Mouse (Mus musculus): ENCODE data around the gene Klhl25.
"Not testable (repeated sequence)": the region's sequence is repeated elsewhere in the genome, so short reads cannot be mapped to it uniquely, and the experiment has no call there.

Klhl25 gene

GRCm38 (mm10) chr7:75846942-75847341 lies 1.2 kb upstream of the Klhl25 start:
- DNase-seq, result no peak

DNA sequence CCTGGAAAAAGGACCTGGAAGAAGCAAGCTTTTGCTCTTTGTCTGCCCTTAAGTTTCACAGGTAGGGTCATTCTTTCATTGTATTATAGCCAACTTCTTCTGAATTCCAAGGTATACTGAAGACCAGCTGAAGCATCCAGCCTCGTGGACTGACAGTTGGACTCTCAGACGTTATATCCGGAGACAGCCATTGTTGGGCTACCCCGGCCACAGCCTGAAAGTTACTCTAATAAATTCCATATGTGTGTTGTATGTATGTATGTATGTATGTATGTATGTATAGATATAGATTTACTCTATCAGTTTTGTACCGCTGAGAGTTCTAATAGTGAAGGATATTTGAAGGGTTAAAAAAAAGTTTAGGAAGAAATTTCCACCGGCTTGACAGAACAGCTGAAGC lies 621 bp upstream of the Klhl25 start:
- no peak for DNase-seq

DNA sequence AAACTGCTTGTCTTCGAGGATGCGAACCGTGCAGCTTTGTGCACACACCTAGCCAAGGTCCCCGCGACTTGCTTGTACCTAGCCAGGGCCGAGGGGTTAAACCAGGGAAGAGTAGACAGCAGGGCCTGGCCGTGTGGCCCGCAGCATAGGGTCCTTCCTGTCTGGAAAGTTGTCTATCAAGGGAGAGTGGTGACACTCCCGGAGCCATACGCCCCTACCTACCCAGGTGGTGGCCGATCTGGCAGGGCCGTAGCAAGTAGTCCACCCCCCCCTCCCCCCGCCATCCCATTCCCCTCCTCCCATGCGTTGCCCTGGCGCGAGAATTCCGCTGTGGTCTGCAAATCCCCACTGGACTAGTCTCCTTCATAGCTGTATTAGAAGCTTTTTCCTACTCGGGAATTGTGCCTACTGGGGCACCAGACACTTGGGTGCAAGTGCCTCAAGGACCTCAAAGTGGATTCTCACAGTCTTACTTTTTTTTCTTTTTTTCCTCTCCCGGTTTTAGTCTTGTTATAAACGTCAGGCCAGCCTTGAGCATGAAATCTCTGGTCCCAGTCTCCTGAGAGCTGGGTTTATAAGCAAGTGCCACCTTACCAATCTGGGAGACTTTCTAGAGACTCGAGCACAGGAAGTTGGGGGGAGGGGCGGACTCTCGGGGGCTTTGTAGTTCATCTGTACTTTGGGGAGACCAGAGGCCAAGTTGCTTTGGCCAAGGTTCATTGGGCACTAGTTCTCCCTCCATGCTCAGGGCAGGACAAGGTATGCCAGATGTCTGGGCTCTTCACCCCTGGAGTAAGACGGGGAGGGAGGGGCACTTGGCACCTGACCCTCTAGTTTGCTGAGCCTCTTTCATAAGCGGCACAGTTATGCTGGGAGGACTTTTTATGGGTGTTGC lies 913 bp downstream of the Klhl25 start:
- peak; percentile 55 for DNase-seq

- not testable (repeated sequence) for DNase-seq
These were observed 2.3 kb downstream of the Klhl25 start for GRCm38 (mm10) chr7:75850396-75850795.

- DNase-seq, result no peak
These were observed 3.2 kb downstream of the Klhl25 start for GRCm38 (mm10) chr7:75851290-75851689.

GRCm38 (mm10) chr7:75852363-75852762 lies 4.3 kb downstream of the Klhl25 start:
- DNase-seq, result peak; percentile 80

GRCm38 (mm10) chr7:75853171-75853830 lies 5.2 kb downstream of the Klhl25 start:
- no peak for DNase-seq

- no peak for DNase-seq
These were observed 6.3 kb downstream of the Klhl25 start for GRCm38 (mm10) chr7:75854231-75854925.

GRCm38 (mm10) chr7:75855028-75855427 lies 6.9 kb downstream of the Klhl25 start:
- no peak for DNase-seq

GRCm38 (mm10) chr7:75856259-75856658 lies 8.1 kb downstream of the Klhl25 start:
- DNase-seq, result no peak

- no peak for DNase-seq
These were observed 11.7 kb downstream of the Klhl25 start for GRCm38 (mm10) chr7:75859771-75860196.

DNA sequence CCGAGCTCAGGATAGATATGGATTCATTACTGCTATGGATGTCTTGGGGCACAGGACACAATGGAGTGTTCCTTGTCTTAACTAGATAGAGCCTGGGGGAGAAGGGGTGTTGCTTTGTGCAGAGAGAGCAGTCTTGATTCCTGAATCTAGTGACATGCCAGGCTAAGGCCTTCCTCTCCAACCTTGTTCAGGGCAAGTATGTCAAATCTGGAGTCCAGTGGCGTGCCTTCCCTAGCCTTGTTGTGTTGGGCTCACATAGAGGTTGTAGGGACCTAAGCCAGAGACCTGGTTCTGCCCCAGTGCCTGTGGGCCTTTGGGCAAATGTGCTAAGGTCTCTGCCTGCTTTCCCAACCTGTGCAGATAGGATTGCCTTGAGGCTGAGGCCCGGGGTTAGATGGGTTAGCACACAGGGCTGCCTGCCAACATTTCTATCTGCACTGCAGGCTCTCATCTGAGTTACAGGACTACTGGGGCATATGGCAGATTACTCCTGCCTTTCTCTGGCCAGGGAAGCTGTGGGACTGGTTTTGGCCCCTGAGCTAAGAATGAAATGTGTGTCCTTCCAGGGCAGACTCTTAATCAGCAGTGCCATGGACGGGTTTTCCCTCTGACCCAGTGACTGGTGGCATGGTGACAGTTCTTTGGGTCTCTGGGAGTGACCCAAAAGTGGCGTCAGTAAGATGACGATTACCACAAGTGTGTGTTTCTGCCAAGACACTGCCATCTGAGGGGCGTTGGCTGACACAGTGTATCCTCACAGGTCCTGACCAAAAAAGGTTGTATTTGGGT lies 13.7 kb downstream of the Klhl25 start:
- not testable (repeated sequence) for DNase-seq

- not testable (repeated sequence) for DNase-seq
These were observed 14.3 kb downstream of the Klhl25 start for GRCm38 (mm10) chr7:75862427-75862781.

GRCm38 (mm10) chr7:75863248-75863911 lies 15.3 kb downstream of the Klhl25 start:
- not testable (repeated sequence) for DNase-seq

- DNase-seq, result no peak
These were observed 16.9 kb downstream of the Klhl25 start for GRCm38 (mm10) chr7:75865026-75865425.

- DNase-seq, result no peak
These were observed 18.4 kb downstream of the Klhl25 start for GRCm38 (mm10) chr7:75866557-75866956.

DNA sequence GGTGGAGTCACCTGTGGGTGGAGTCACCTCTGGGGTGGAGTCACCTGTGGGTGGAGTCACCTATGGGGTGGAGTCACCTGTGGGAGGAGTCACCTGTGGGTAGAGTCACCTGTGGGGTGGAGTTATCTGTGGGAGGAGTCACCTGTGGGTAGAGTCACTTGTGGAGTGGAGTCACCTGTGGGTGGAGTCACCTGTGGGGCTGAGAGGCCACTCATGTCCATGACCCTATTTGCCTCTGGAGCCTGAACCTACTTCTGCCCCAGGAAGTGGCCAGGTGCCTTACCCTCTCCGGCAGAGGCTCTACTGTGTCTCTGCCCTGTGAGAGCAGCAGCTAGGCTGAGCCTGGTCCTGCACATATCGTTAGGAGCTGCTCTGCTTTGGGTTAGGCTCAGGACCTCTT lies 20.6 kb downstream of the Klhl25 start:
- no peak for DNase-seq

DNA sequence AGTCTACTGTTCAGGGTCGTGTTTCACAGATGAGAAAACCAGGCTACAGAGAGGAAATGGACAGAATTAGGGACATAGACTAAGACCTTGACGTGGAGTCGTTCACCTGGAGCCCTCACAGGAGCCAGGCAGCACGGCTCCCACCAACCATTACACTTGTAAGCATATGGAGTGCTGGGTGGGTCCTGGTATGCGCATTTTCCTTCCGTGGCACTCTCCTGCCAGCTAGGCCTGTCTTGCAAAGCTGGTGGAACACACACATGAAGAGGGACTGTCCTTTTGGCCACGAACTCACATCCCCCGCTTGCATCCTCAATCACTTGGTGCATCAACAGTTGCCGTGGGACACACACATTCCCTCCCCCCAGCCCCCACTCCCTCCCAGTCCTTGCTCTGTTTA lies 22.4 kb downstream of the Klhl25 start:
- DNase-seq, result no peak

- DNase-seq, result no peak
These were observed 24.1 kb downstream of the Klhl25 start for GRCm38 (mm10) chr7:75872255-75872654.

DNA sequence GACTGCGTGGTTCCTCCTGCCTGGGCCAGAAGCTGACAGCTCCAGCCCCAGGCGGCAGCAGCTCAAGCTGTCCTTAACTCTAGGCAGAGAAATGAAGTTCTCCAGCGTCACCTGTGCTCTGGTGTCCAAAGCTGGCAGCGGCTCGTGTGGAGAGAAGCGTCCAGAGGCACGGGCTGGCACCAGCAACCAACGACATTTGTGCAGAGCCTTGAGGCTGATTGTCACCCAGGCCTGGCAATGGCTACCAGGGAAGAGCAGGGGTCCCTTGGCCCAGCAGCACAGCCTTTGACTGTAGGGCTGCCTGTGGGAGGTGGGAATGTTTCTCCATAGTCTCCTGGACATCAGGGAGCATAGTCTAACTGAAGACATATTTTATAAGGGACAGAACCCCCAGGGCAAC lies 24.6 kb downstream of the Klhl25 start:
- no peak for DNase-seq

GRCm38 (mm10) chr7:75873216-75873615 lies 25.1 kb downstream of the Klhl25 start:
- DNase-seq, result no peak

GRCm38 (mm10) chr7:75873746-75874145 lies 25.6 kb downstream of the Klhl25 start:
- DNase-seq, result no peak

All from right cerebral cortex, postnatal 4 days (tissue).